Mouse (Mus musculus) MEL (cell line): Measurements from ENCODE around the gene Apon. TPM values are rescaled to one million over a fixed set of nuclear protein-coding genes. Genes with fewer than 3 reads are reported as not detected.
A peak's percentile ranks its signal among the peaks of the same experiment; 100 is the strongest.

Experiments
- DNase-seq: peaks from one replicate; pipeline ENCODE4 v3.0.0; 2011; ENCODE audit warnings: low read depth, low spot score
- H3K27ac ChIP-seq: 2 replicates; pipeline ENCODE4 v1.5.1; 2012; ENCODE audit warnings: low read depth, mild to moderate bottlenecking, control low read depth, low read length, moderate library complexity; ENCODE audit not compliant: control insufficient read depth
- H3K27me3 ChIP-seq, 2 experiments: fragments of 150-350 bp in 1 of 2; sonication (generic) in 1 of 2; 2 replicates each; pipeline ENCODE4 v1.6.1; 2012; ENCODE audit warnings: low read length in 2 of 2, mild to moderate bottlenecking in 2 of 2, improper control_type of control experiment in 1 of 2, moderate library complexity in 1 of 2; ENCODE audit not compliant: insufficient read depth in 2 of 2, control insufficient read depth in 1 of 2
- H3K36me3 ChIP-seq, 2 experiments: 2 replicates each; pipeline ENCODE4 v1.6.1; 2012 to 2014; ENCODE audit warnings: low read length in 2 of 2, improper control_type of control experiment in 1 of 2, inconsistent platforms in 1 of 2, mild to moderate bottlenecking in 1 of 2; ENCODE audit not compliant: insufficient read depth in 2 of 2, control insufficient read depth in 1 of 2
- H3K4me1 ChIP-seq, 2 experiments: fragments of 150-350 bp in 1 of 2; sonication (generic) in 1 of 2; 2 replicates each; pipeline ENCODE4 v1.6.1; 2012; ENCODE audit warnings: low read length in 2 of 2, improper control_type of control experiment in 1 of 2, mild to moderate bottlenecking in 1 of 2; ENCODE audit not compliant: insufficient read depth in 2 of 2, control insufficient read depth in 1 of 2
- H3K4me3 ChIP-seq, 2 experiments: fragments of 150-350 bp in 1 of 2; sonication (generic) in 1 of 2; 2 replicates each; pipeline ENCODE4 v1.5.1; 2012; ENCODE audit warnings: low read depth in 2 of 2, low read length in 2 of 2, mild to moderate bottlenecking in 2 of 2, moderate library complexity in 2 of 2, control low read depth in 1 of 2, improper control_type of control experiment in 1 of 2; ENCODE audit not compliant: control insufficient read depth in 1 of 2, insufficient read depth in 1 of 2
- H3K79me2 ChIP-seq: 2 replicates; pipeline ENCODE4 v1.6.1; 2012; ENCODE audit warnings: mild to moderate bottlenecking, low read length, moderate library complexity; ENCODE audit not compliant: control insufficient read depth, poor library complexity, insufficient read depth
- H3K9ac ChIP-seq: 2 replicates; pipeline ENCODE4 v1.6.1; 2012; ENCODE audit warnings: low read depth, mild to moderate bottlenecking, control low read depth, low read length, moderate library complexity; ENCODE audit not compliant: control insufficient read depth, poor library complexity, severe bottlenecking
- H3K9me3 ChIP-seq: fragments of 150-350 bp; sonication (generic); replicated peaks from 2 replicates; pipeline ENCODE4 v1.6.1; 2012; ENCODE audit warnings: mild to moderate bottlenecking, low read length, improper control_type of control experiment, moderate library complexity; ENCODE audit not compliant: insufficient read depth
- BHLHE40 ChIP-seq: IDR thresholded peaks from 2 replicates; pipeline ENCODE4 v1.6.1; 2012; ENCODE audit warnings: low read depth, mild to moderate bottlenecking, inconsistent platforms, low read length, improper control_type of control experiment, borderline replicate concordance
- CHD1 ChIP-seq: IDR thresholded peaks from 2 replicates; pipeline ENCODE4 v1.6.1; 2012; ENCODE audit warnings: low read depth, mild to moderate bottlenecking, inconsistent platforms, low read length, improper control_type of control experiment
- CHD2 ChIP-seq: IDR thresholded peaks from 2 replicates; pipeline ENCODE4 v1.6.1; 2011; ENCODE audit warnings: low read length, improper control_type of control experiment
- CTCF ChIP-seq, 3 experiments: IDR thresholded peaks in 2 of 3; conservative IDR thresholded peaks in 1 of 3; 2 replicates each; pipeline ENCODE4 v1.5.1; 2011 to 2012; ENCODE audit warnings: low read length in 3 of 3, low read depth in 2 of 3, mild to moderate bottlenecking in 2 of 3, improper control_type of control experiment in 1 of 3, inconsistent platforms in 1 of 3, mixed read lengths in 1 of 3, moderate library complexity in 1 of 3; ENCODE audit not compliant: control insufficient read depth in 1 of 3, insufficient read depth in 1 of 3, poor library complexity in 1 of 3, severe bottlenecking in 1 of 3
- E2F4 ChIP-seq: IDR thresholded peaks from 2 replicates; pipeline ENCODE4 v1.6.1; 2011; ENCODE audit warnings: low read depth, low read length, improper control_type of control experiment, borderline replicate concordance
- ELF1 ChIP-seq: IDR thresholded peaks from 2 replicates; pipeline ENCODE4 v1.6.1; 2014; ENCODE audit warnings: low read depth, mild to moderate bottlenecking, inconsistent platforms, low read length, improper control_type of control experiment, moderate library complexity
- EP300 ChIP-seq, 2 experiments: IDR thresholded peaks; 2 replicates each; pipeline ENCODE4 v1.6.1; 2011; ENCODE audit warnings: improper control_type of control experiment in 2 of 2, low read length in 2 of 2, low read depth in 1 of 2, mild to moderate bottlenecking in 1 of 2
- ETS1 ChIP-seq: IDR thresholded peaks from 2 replicates; pipeline ENCODE4 v1.6.1; 2012; ENCODE audit warnings: low read depth, mild to moderate bottlenecking, inconsistent platforms, low read length, improper control_type of control experiment, moderate library complexity
- GABPA ChIP-seq: IDR thresholded peaks from 2 replicates; pipeline ENCODE4 v1.6.1; 2012; ENCODE audit warnings: low read depth, mild to moderate bottlenecking, inconsistent platforms, low read length, improper control_type of control experiment, moderate library complexity
- GATA1 ChIP-seq: IDR thresholded peaks from 2 replicates; pipeline ENCODE4 v1.6.1; 2011; ENCODE audit warnings: low read depth, low read length, improper control_type of control experiment
- HCFC1 ChIP-seq: IDR thresholded peaks from 2 replicates; pipeline ENCODE4 v1.6.1; 2012; ENCODE audit warnings: low read depth, mild to moderate bottlenecking, inconsistent platforms, low read length, improper control_type of control experiment, moderate library complexity
- JUND ChIP-seq: IDR thresholded peaks from 2 replicates; pipeline ENCODE4 v1.6.1; 2011; ENCODE audit warnings: low read depth, mild to moderate bottlenecking, improper control_type of control experiment, low read length
- KAT2A ChIP-seq: conservative IDR thresholded peaks from 2 replicates; pipeline ENCODE4 v1.6.1; 2012; ENCODE audit warnings: low read depth, low read length, improper control_type of control experiment, inconsistent platforms
- MAFK ChIP-seq: IDR thresholded peaks from 2 replicates; pipeline ENCODE4 v1.6.1; 2011; ENCODE audit warnings: low read depth, mild to moderate bottlenecking, low read length, improper control_type of control experiment, borderline replicate concordance
- MAX ChIP-seq: IDR thresholded peaks from 2 replicates; pipeline ENCODE4 v1.6.1; 2011; ENCODE audit warnings: low read length, improper control_type of control experiment
- MAZ ChIP-seq: IDR thresholded peaks from 2 replicates; pipeline ENCODE4 v1.6.1; 2012; ENCODE audit warnings: low read depth, mild to moderate bottlenecking, inconsistent platforms, low read length, improper control_type of control experiment
- MXI1 ChIP-seq: IDR thresholded peaks from 2 replicates; pipeline ENCODE4 v1.6.1; 2011; ENCODE audit warnings: mild to moderate bottlenecking, low read depth, low read length, improper control_type of control experiment
- MYB ChIP-seq: IDR thresholded peaks from 2 replicates; pipeline ENCODE4 v1.6.1; 2011; ENCODE audit warnings: mild to moderate bottlenecking, low read depth, low read length, improper control_type of control experiment
- MYC ChIP-seq: IDR thresholded peaks from 2 replicates; pipeline ENCODE4 v1.6.1; 2011; ENCODE audit warnings: low read depth, mild to moderate bottlenecking, low read length, improper control_type of control experiment, moderate library complexity
- NELFE ChIP-seq: IDR thresholded peaks from 2 replicates; pipeline ENCODE4 v1.6.1; 2011; ENCODE audit warnings: low read depth, low read length, improper control_type of control experiment
- NRF1 ChIP-seq: IDR thresholded peaks from 2 replicates; pipeline ENCODE4 v1.6.1; 2014; ENCODE audit warnings: low read depth, mild to moderate bottlenecking, inconsistent platforms, low read length, improper control_type of control experiment, moderate library complexity; ENCODE audit not compliant: poor library complexity, insufficient read depth, severe bottlenecking
- POLR2A ChIP-seq, 2 experiments: IDR thresholded peaks; 2 replicates each; pipeline ENCODE4 v1.6.1; 2011 to 2012; ENCODE audit warnings: low read length in 2 of 2, mild to moderate bottlenecking in 2 of 2, control low read depth in 1 of 2, improper control_type of control experiment in 1 of 2, low read depth in 1 of 2, moderate library complexity in 1 of 2; ENCODE audit not compliant: control insufficient read depth in 1 of 2, insufficient read depth in 1 of 2, poor library complexity in 1 of 2
- POLR2AphosphoS2 ChIP-seq: IDR thresholded peaks from 2 replicates; pipeline ENCODE4 v1.6.1; 2011; ENCODE audit warnings: low read length, improper control_type of control experiment
- POLR2AphosphoS5 ChIP-seq: IDR thresholded peaks from 2 replicates; pipeline ENCODE4 v1.6.1; 2012; ENCODE audit warnings: low read depth, borderline replicate concordance, mild to moderate bottlenecking, inconsistent platforms, low read length, moderate library complexity, mixed read lengths
- RAD21 ChIP-seq: IDR thresholded peaks from 2 replicates; pipeline ENCODE4 v1.6.1; 2011; ENCODE audit warnings: mild to moderate bottlenecking, low read depth, low read length, improper control_type of control experiment
- RCOR1 ChIP-seq: IDR thresholded peaks from 2 replicates; pipeline ENCODE4 v1.6.1; 2012; ENCODE audit warnings: low read depth, mild to moderate bottlenecking, inconsistent platforms, low read length, improper control_type of control experiment
- SIN3A ChIP-seq: IDR thresholded peaks from 2 replicates; pipeline ENCODE4 v1.6.1; 2012; ENCODE audit warnings: low read length, improper control_type of control experiment, inconsistent platforms
- SMC3 ChIP-seq: IDR thresholded peaks from 2 replicates; pipeline ENCODE4 v1.6.1; 2011; ENCODE audit warnings: low read depth, low read length, improper control_type of control experiment
- TAL1 ChIP-seq: IDR thresholded peaks from 2 replicates; pipeline ENCODE4 v1.6.1; 2012; ENCODE audit warnings: mild to moderate bottlenecking, inconsistent platforms, low read length, moderate library complexity, mixed read lengths
- TBP ChIP-seq: IDR thresholded peaks from 2 replicates; pipeline ENCODE4 v1.8.0; 2011; ENCODE audit warnings: low read depth, low read length, improper control_type of control experiment
- TCF12 ChIP-seq: IDR thresholded peaks from 2 replicates; pipeline ENCODE4 v1.6.1; 2014; ENCODE audit warnings: low read depth, mild to moderate bottlenecking, inconsistent platforms, low read length, improper control_type of control experiment, moderate library complexity
- UBTF ChIP-seq: IDR thresholded peaks from 2 replicates; pipeline ENCODE4 v1.6.1; 2012; ENCODE audit warnings: low read depth, mild to moderate bottlenecking, inconsistent platforms, low read length, improper control_type of control experiment, moderate library complexity, borderline replicate concordance; ENCODE audit not compliant: insufficient read depth
- USF1 ChIP-seq: IDR thresholded peaks from 2 replicates; pipeline ENCODE4 v1.6.1; 2014; ENCODE audit warnings: low read depth, mild to moderate bottlenecking, inconsistent platforms, low read length, improper control_type of control experiment, moderate library complexity
- USF2 ChIP-seq, 2 experiments: IDR thresholded peaks; 2 replicates each; pipeline ENCODE4 v1.6.1; 2011 to 2012; ENCODE audit warnings: improper control_type of control experiment in 2 of 2, low read length in 2 of 2, borderline replicate concordance in 1 of 2, inconsistent platforms in 1 of 2, low read depth in 1 of 2, mild to moderate bottlenecking in 1 of 2; ENCODE audit not compliant: insufficient read depth in 1 of 2
- ZMIZ1 ChIP-seq: IDR thresholded peaks from 2 replicates; pipeline ENCODE4 v1.6.1; 2012; ENCODE audit warnings: low read depth, mild to moderate bottlenecking, inconsistent platforms, low read length, improper control_type of control experiment, moderate library complexity
- ZNF384 ChIP-seq: IDR thresholded peaks from 2 replicates; pipeline ENCODE4 v1.6.1; 2012; ENCODE audit warnings: low read depth, mild to moderate bottlenecking, inconsistent platforms, low read length, improper control_type of control experiment
- polyA plus RNA-seq, 2 experiments: library from polyadenylated mRNA; stranded (reverse) in 1 of 2; unstranded in 1 of 2; fragments of >175 nt in 1 of 2; fragments of >200 nt in 1 of 2; gene quantifications; 2 replicates each; pipeline versions ENCODE4 v1.2.1 to v1.2.4; 2012; ENCODE audit warnings: low replicate concordance in 2 of 2, low read depth in 1 of 2; ENCODE audit not compliant: insufficient read length in 2 of 2, insufficient read depth in 1 of 2, missing spikeins in 1 of 2
- total RNA-seq: library from RNA; depleted of rRNA; stranded (reverse); fragments of 300-350 nt; gene quantifications from 2 replicates; pipeline ENCODE4 v1.2.3, GENCODE M21; 2012

The Apon gene
- total and polyA plus RNA-seq, 3 experiments = 0.27 to 0.46 TPM; not detected in 1

DNA sequence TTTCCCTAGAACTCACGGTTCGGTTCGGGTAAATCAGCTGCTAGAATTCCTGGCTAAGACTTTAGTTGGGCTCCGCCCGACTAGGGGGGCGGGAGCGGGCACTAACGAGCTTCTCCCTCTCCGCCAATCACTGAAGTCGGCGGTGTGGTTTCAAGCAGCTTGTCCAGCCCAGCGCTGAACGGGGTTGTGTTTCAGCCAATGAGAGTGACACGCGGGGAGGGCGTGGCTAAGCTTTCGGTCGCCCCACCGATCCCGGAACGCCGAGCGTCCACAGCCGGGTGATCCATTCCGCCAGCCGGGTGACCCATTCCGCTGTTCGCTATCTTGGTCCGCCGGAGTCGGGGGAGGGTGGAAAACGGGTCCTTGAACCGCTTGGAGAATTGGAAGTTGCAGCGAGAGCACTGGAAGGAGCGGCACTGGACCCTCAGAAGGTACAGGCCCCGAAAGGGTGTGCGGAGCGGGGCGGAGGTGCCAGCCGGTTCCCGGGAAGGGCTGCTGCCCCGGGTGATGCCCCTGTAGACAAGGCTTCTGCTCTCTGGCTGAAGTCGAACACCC, 16.5 kb downstream of the Apon start, which contains the start of gene Stat2:
TSS of gene Stat2 (plus strand) at position 273 of the 555 bp plus-strand sequence.
- H3K36me3 ChIP-seq = no peaks in the 10 kb centered on the region; a peak in 2 of 4 replicates
- peak within 1 kb of the TSS; percentile 32; the same call in 1 of the 2 replicates for H3K27ac ChIP-seq
- no peaks in the 10 kb centered on the region for H3K9me3 ChIP-seq
- peaks cover 0 to 4% of the 10 kb centered on the region in 2 experiments; a peak in 2 of 4 replicates for H3K4me1 ChIP-seq
- H3K27me3 ChIP-seq = no peaks in the 10 kb centered on the region
- H3K79me2 ChIP-seq = no peaks in the 10 kb centered on the region; the same call in 1 of the 2 replicates
- DNase-seq = peak; percentile 98
- H3K4me3 ChIP-seq = peak within 1 kb of the TSS; percentile 72 to 92
- H3K9ac ChIP-seq = peak within 1 kb of the TSS; percentile 70
- TF ChIP-seq MAZ (0 out of 2 replicates have a peak, but pooled peaks have one; percentile 41), NELFE (peak; percentile 91), GABPA (no peak), BHLHE40 (no peak), JUND (no peak), POLR2A (IDR thresholded peaks at IDR 0.05; ENCODE audit: control insufficient read depth in 1 of 2, insufficient read depth in 1 of 2, low read depth in 1 of 2, low read length in 2 of 2, poor library complexity in 1 of 2) (peak in 1 of 2 experiments; percentile 89; a peak in 2 of 4 replicates), MYB (no peak), CHD2 (no peak), TBP (peak; percentile 44; the same call in 1 of the 2 replicates), RAD21 (no peak), ETS1 (no peak), MYC (no peak), ELF1 (peak; percentile 64; the same call in 1 of the 2 replicates), ZNF384 (no peak), USF1 (no peak; the same call in 1 of the 2 replicates), CHD1 (0 out of 2 replicates have a peak, but pooled peaks have one; percentile 60), EP300 (IDR thresholded peaks at IDR 0.05; ENCODE audit: low read depth in 1 of 2, low read length in 2 of 2) (no peak), SMC3 (no peak; the same call in 1 of the 2 replicates), TAL1 (no peak), USF2 (IDR thresholded peaks at IDR 0.05; ENCODE audit: borderline replicate concordance in 1 of 2, insufficient read depth in 1 of 2, low read depth in 1 of 2, low read length in 2 of 2) (no peak), MAFK (no peak), SIN3A (peak; percentile 81), KAT2A (no peak; the same call in 1 of the 2 replicates), CTCF (IDR thresholded peaks at IDR 0.05 in 2 of 3, conservative IDR thresholded peaks at IDR 0.05 in 1 of 3; ENCODE audit: control insufficient read depth in 1 of 3, insufficient read depth in 1 of 3, low read depth in 2 of 3, low read length in 3 of 3, poor library complexity in 1 of 3, severe bottlenecking in 1 of 3) (no peak), HCFC1 (peak; percentile 56), POLR2AphosphoS2 (peak; percentile 87; the same call in 1 of the 2 replicates), RCOR1 (0 out of 2 replicates have a peak, but pooled peaks have one; percentile 3), POLR2AphosphoS5 (no peak), UBTF (peak; percentile 93; the same call in 1 of the 2 replicates), NRF1 (0 out of 2 replicates have a peak, but pooled peaks have one; percentile 5), ZMIZ1 (peak; percentile 76), GATA1 (no peak), E2F4 (no peak), MAX (no peak), MXI1 (peak; percentile 52; the same call in 1 of the 2 replicates), TCF12 (peak; percentile 38; the same call in 1 of the 2 replicates)
